ENCODE assay signal across 29 mouse cellular contexts in genomic region chr13:35359345-35359744, GRCm38 (mm10).
A peak's percentile ranks its signal among the peaks of the same experiment; 100 is the strongest.
DNase-seq lines count a peak whose midpoint lies in the region; ATAC-seq and TF ChIP-seq lines count a peak whose summit lies in the region.
"Had no signal": no experiment of that assay in that cellular context is flagged by ENCODE, and none has a peak within 500 bp of the region (broad histone marks: within the 10 kb centered on the region; RNA-seq: fewer than 3 reads in every experiment).

No protein-coding gene starts in this region.

- no peak overlapping the region for H3K9ac ChIP-seq in neural tube, embryonic 15.5 days (replicated peaks)
- H3K9ac ChIP-seq: embryonic facial prominence, embryonic 12.5 days; forebrain, embryonic 15.5 days; heart, embryonic 13.5 days; hindbrain, embryonic 14.5 days; kidney, embryonic 15.5 days; limb, embryonic 12.5 days; liver, embryonic 15.5 days; lung, embryonic 14.5 days; midbrain, embryonic 15.5 days; stomach, embryonic 15.5 days had no signal

- H3K27ac ChIP-seq in neural tube, embryonic 15.5 days (replicated peaks) = no peak overlapping the region
- H3K27ac ChIP-seq: embryonic facial prominence, embryonic 12.5 days; forebrain, embryonic 10.5 days; forebrain, embryonic 15.5 days; gastrocnemius, adult 2 months; heart, embryonic 13.5 days; hindbrain, embryonic 14.5 days; kidney, embryonic 15.5 days; left cerebral cortex, adult 2 months; limb, embryonic 12.5 days; liver, embryonic 15.5 days; midbrain, embryonic 10.5 days; midbrain, embryonic 15.5 days; stomach, embryonic 15.5 days had no signal

- CTCF ChIA-PET in Patski (lab: Charles Lee) = no interaction called here

- no peaks in the 10 kb centered on the region for H3K9me3 ChIP-seq in neural tube, embryonic 15.5 days (replicated peaks)
- H3K9me3 ChIP-seq: embryonic facial prominence, embryonic 12.5 days; forebrain, embryonic 10.5 days; forebrain, embryonic 15.5 days; G1E; heart, embryonic 13.5 days; kidney, embryonic 15.5 days; limb, embryonic 12.5 days; liver, embryonic 15.5 days; midbrain, embryonic 10.5 days; midbrain, embryonic 15.5 days; stomach, embryonic 15.5 days had no signal

- in situ Hi-C loops in Patski (cut with MboI; ENCODE audit: low pct_unique_long_range_greater_than_20kb) = no loop called here

- H3K4me1 ChIP-seq in neural tube, embryonic 15.5 days = no peaks in the 10 kb centered on the region
- H3K4me1 ChIP-seq: embryonic facial prominence, embryonic 12.5 days; forebrain, embryonic 10.5 days; forebrain, embryonic 15.5 days; heart, embryonic 13.5 days; kidney, embryonic 15.5 days; limb, embryonic 12.5 days; liver, embryonic 15.5 days; midbrain, embryonic 10.5 days; midbrain, embryonic 15.5 days; stomach, embryonic 15.5 days had no signal

- H3K4me3 ChIP-seq in neural tube, embryonic 15.5 days (replicated peaks) = no peak overlapping the region
- H3K4me3 ChIP-seq: embryonic facial prominence, embryonic 12.5 days; forebrain, embryonic 10.5 days; forebrain, embryonic 15.5 days; gastrocnemius, adult 2 months; heart, embryonic 13.5 days; kidney, embryonic 15.5 days; left cerebral cortex, adult 2 months; limb, embryonic 12.5 days; liver, embryonic 15.5 days; midbrain, embryonic 10.5 days; midbrain, embryonic 15.5 days; stomach, embryonic 15.5 days had no signal

- DNase-seq in ovary, adult 18-20 months (ENCODE audit: low spot score) = peak; percentile 29
- DNase-seq in ovary, postnatal 10 days (ENCODE audit: low spot score) = no peak
- no peak for DNase-seq in Patski (ENCODE audit: low read depth, low spot score)
- DNase-seq in adrenal gland, postnatal 25 days = peak; percentile 6
- no peak for DNase-seq in gastrocnemius, postnatal 25 days
- no peak for DNase-seq in kidney, adult 18-20 months
- DNase-seq: cerebellum, adult 11-12 months; cerebellum, postnatal 14 days; gastrocnemius, adult 2 months; heart, postnatal 10 days; kidney, adult 11 months; kidney, postnatal 25 days; lung, embryonic 14.5 days; lung, postnatal 14 days; right cerebral cortex, postnatal 25 days had no signal

- ATAC-seq in Patski = peak; percentile 62
- ATAC-seq in neural tube, embryonic 15.5 days (ENCODE audit: low FRiP score) = no peak
- ATAC-seq: forebrain, embryonic 15.5 days; midbrain, embryonic 15.5 days had no signal

- TF ChIP-seq CTCF in Patski (IDR thresholded peaks at IDR 0.05) = peak; percentile 39

- 86% methylated on average over 3 of the region's 3 CpGs for WGBS in neural tube, embryonic 15.5 days

- H3K36me3 ChIP-seq in neural tube, embryonic 15.5 days = no peaks in the 10 kb centered on the region
- H3K36me3 ChIP-seq: embryonic facial prominence, embryonic 12.5 days; forebrain, embryonic 10.5 days; forebrain, embryonic 15.5 days; G1E; heart, embryonic 13.5 days; kidney, embryonic 15.5 days; limb, embryonic 12.5 days; liver, embryonic 15.5 days; midbrain, embryonic 10.5 days; midbrain, embryonic 15.5 days; stomach, embryonic 15.5 days had no signal

- no peak overlapping the region for H3K4me2 ChIP-seq in neural tube, embryonic 15.5 days
- H3K4me2 ChIP-seq: embryonic facial prominence, embryonic 12.5 days; forebrain, embryonic 15.5 days; heart, embryonic 13.5 days; hindbrain, embryonic 14.5 days; kidney, embryonic 15.5 days; limb, embryonic 12.5 days; liver, embryonic 15.5 days; lung, embryonic 14.5 days; midbrain, embryonic 15.5 days; stomach, embryonic 15.5 days had no signal

- no peaks in the 10 kb centered on the region for H3K27me3 ChIP-seq in Patski
- no peaks in the 10 kb centered on the region for H3K27me3 ChIP-seq in neural tube, embryonic 15.5 days (replicated peaks)
- H3K27me3 ChIP-seq: embryonic facial prominence, embryonic 12.5 days; forebrain, embryonic 15.5 days; heart, embryonic 13.5 days; kidney, embryonic 15.5 days; limb, embryonic 12.5 days; liver, embryonic 15.5 days; midbrain, embryonic 15.5 days; stomach, embryonic 15.5 days had no signal

- POLR2A ChIA-PET in Patski (lab: Charles Lee) = no interaction called here

Comparison
In these comparisons a context has a peak if more than half of its experiments do, and no peak if none do; other contexts are left out.
1. DNase-seq: peak in ovary, adult 18-20 months (single experiment) and adrenal gland, postnatal 25 days (single experiment); none in ovary, postnatal 10 days (single experiment), Patski (single experiment), gastrocnemius, postnatal 25 days (single experiment) and kidney, adult 18-20 months (single experiment).